14 mouse cellular contexts compared by ENCODE assay signal in the genomic region with DNA sequence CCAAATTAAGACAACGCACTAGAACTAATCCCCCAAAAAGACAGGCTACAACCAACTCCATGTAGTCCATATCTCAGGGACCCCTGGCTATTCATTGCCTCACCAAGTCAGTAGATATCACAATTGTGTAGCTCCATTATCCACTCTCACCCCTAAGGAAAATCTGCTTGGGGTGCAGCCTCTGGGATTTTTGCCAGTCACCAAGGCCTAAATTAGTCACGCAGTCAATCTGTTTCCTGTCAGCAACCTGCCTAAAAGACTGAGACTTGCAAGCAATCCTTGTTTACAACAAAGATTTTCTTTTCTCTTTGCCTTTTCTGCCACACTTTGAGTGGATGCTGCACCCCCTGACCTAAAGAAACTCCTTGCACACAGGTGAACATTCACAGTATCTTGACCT.
DNase-seq lines count a peak whose midpoint lies in the region; TF ChIP-seq lines count a peak whose summit lies in the region.
"Had no signal": no experiment of that assay in that cellular context is flagged by ENCODE, and none has a peak within 500 bp of the region (broad histone marks: within the 10 kb centered on the region; RNA-seq: fewer than 3 reads in every experiment).

No protein-coding gene starts in this region.

- peak; percentile 1 for DNase-seq in adrenal gland, adult 2 months
- DNase-seq in adrenal gland, postnatal 14 days: no peak
- peak; percentile 29 to 81 for DNase-seq in layer of hippocampus, adult 18-20 months (ENCODE audit: low spot score in 2 of 2)
- DNase-seq in layer of hippocampus, postnatal 10 days (ENCODE audit: low spot score in 2 of 2): no peak
- peak; percentile 71 for DNase-seq in brain, embryonic 14.5 days (ENCODE audit: low read depth)
- DNase-seq in cerebellum, postnatal 36 days: peak; percentile 47 to 56
- DNase-seq in gastrocnemius, postnatal 10 days: no peak
- DNase-seq in ovary, postnatal 36 days (ENCODE audit: low spot score): no peak
- DNase-seq: adrenal gland, postnatal 36 days; gastrocnemius, adult 2 months; heart, postnatal 10 days; kidney, adult 2 months; kidney, postnatal 36 days; lung, embryonic 14.5 days had no signal

- no peak for TF ChIP-seq POLR2A in brain, embryonic 14.5 days (IDR thresholded peaks at IDR 0.05; ENCODE audit: borderline replicate concordance, extremely low read depth, insufficient read depth, insufficient read length, poor library complexity, severe bottlenecking)

- TF ChIP-seq CTCF in brain, embryonic 14.5 days (IDR thresholded peaks at IDR 0.05; ENCODE audit: borderline replicate concordance, extremely low read depth, insufficient read depth, insufficient read length): no peak

Comparison
In these comparisons a context has a peak if more than half of its experiments do, and no peak if none do; other contexts are left out.
1. DNase-seq: peak in adrenal gland, adult 2 months (single experiment), layer of hippocampus, adult 18-20 months (2 of 2), brain, embryonic 14.5 days (single experiment) and cerebellum, postnatal 36 days (2 of 2); none in adrenal gland, postnatal 14 days (single experiment), layer of hippocampus, postnatal 10 days (0 of 2), gastrocnemius, postnatal 10 days (single experiment) and ovary, postnatal 36 days (single experiment).